Mouse (Mus musculus) common myeloid progenitor, adult 5-6 weeks (primary cell): Measurements from ENCODE around the gene Zdhhc3. TPM values are rescaled to one million over a fixed set of nuclear protein-coding genes. Genes with fewer than 3 reads are reported as not detected.

Experiments
- ATAC-seq: replicated peaks from 2 replicates; pipeline ENCODE4 v1.8.0; 2016; ENCODE audit warnings: low read depth, mild to moderate bottlenecking, moderate TSS enrichment, inconsistent platforms; ENCODE audit not compliant: poor library complexity, severe bottlenecking
- total RNA-seq: library from RNA; stranded (forward); fragments of 200-1000, 187-1606 nt; gene quantifications from 2 replicates; pipeline ENCODE4 v1.2.3, GENCODE M21; 2017

The Zdhhc3 gene
- total RNA-seq: 43.1 and 45.2 TPM in 2 replicates

GRCm38 (mm10) chr9:123112805-123113521 is at the start of gene Zdhhc3, which contains the start of gene Exosc7:
Gene Zdhhc3 (minus strand): TSS chr9:123113205.
Gene Exosc7 (plus strand): TSS chr9:123113215.
- peak; percentile 87 for ATAC-seq

- no peak for ATAC-seq
Measured at GRCm38 (mm10) chr9:123161792-123162191, 48.8 kb upstream of the Zdhhc3 start.

GRCm38 (mm10) chr9:123159330-123159729 is 46.3 kb upstream of the Zdhhc3 start:
- peak; percentile 90 for ATAC-seq

GRCm38 (mm10) chr9:123158125-123158836 is 45.3 kb upstream of the Zdhhc3 start:
- peak; percentile 45 for ATAC-seq

GRCm38 (mm10) chr9:123157699-123158098 is 44.7 kb upstream of the Zdhhc3 start:
- no peak for ATAC-seq

- ATAC-seq: no peak
Measured at GRCm38 (mm10) chr9:123156910-123157361, 43.9 kb upstream of the Zdhhc3 start.

- no peak for ATAC-seq
Measured at GRCm38 (mm10) chr9:123153121-123153520, 40.1 kb upstream of the Zdhhc3 start.

- peak; percentile 45; the same call in 1 of the 2 replicates for ATAC-seq
Measured at GRCm38 (mm10) chr9:123152026-123152425, 39.0 kb upstream of the Zdhhc3 start.

GRCm38 (mm10) chr9:123151561-123151960 is 38.6 kb upstream of the Zdhhc3 start:
- ATAC-seq: no peak

GRCm38 (mm10) chr9:123150241-123151020 is 37.4 kb upstream of the Zdhhc3 start, which contains the start of gene Clec3b:
Gene Clec3b (plus strand): TSS chr9:123150946.
- ATAC-seq: no peak

GRCm38 (mm10) chr9:123148430-123148829 is 35.4 kb upstream of the Zdhhc3 start:
- ATAC-seq: no peak

- no peak for ATAC-seq
Measured at GRCm38 (mm10) chr9:123139887-123140614, 27.0 kb upstream of the Zdhhc3 start.

GRCm38 (mm10) chr9:123138891-123139474 is 26.0 kb upstream of the Zdhhc3 start:
- no peak for ATAC-seq

GRCm38 (mm10) chr9:123136953-123137682 is 24.1 kb upstream of the Zdhhc3 start:
- ATAC-seq: no peak

- no peak for ATAC-seq
Measured at GRCm38 (mm10) chr9:123132994-123133393, 20.0 kb upstream of the Zdhhc3 start.

- ATAC-seq: no peak
Measured at GRCm38 (mm10) chr9:123127663-123128062, 14.7 kb upstream of the Zdhhc3 start.

- ATAC-seq: no peak
Measured at GRCm38 (mm10) chr9:123124413-123124981, 11.5 kb upstream of the Zdhhc3 start.
